Mouse (Mus musculus): Measurements from ENCODE around the gene Brd2. TPM values are rescaled to one million over a fixed set of nuclear protein-coding genes. Genes with fewer than 3 reads are reported as not detected.

Gene Brd2
- polyA plus RNA-seq (2014; fragmentation: Illumina TruSeq; extraction: RNeasy Lipid Tissue Mini Kit (QIAGEN cat#74804); ENCODE audit: low read depth, low replicate concordance) = 167 TPM

DNA sequence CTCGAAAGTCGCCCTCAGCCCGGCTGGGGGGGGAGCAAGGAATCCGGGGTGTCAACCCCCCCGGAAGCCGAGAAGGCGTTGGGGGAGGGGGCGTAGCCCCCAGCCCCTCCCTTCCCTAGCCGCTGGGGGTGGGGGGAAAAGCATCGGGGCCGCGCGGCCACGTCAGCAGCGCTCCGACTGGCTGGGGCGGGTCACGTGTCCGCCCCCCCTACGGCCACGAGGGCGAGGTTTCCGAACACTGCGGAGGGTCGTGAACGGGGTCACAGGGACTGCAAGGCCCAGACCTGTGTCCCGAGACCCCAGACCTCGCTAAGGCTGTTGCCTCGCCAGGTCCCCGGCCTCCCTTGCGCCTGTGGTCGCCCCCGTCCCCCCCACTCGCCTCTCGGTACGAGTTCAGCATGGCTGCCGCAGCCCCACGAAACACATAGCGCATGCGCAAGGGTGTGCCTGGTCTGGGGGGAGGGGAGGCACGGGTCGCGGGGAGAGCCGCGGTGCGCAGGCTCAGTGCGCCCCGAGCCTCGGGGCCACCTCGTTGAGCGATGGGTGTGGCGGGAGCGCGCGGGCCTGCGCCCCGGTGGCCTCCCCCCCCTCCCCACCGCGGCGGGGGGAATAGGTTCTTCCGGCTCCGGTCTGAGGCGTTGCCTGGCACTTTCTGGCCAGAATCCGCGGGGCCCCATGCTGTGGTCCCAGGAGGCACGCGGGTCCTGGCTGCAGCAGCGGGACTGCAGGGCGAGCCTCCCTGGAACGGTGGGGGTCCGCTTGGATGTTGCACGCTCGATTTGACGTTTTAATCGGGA is at the start of gene Brd2:
Gene Brd2 (minus strand): TSS at position 447 of the 797 bp plus-strand sequence.

GRCm38 (mm10) chr17:34152923-34153322 is 30.5 kb upstream of the Brd2 start, which contains the start of gene H2-DMb1:
TSS of gene H2-DMb1 (plus strand) at chr17:34153072.

GRCm38 (mm10) chr17:34143033-34143432 is 20.6 kb upstream of the Brd2 start, which contains the start of gene H2-DMb2:
TSS of gene H2-DMb2 (plus strand) at chr17:34143307.

DNA sequence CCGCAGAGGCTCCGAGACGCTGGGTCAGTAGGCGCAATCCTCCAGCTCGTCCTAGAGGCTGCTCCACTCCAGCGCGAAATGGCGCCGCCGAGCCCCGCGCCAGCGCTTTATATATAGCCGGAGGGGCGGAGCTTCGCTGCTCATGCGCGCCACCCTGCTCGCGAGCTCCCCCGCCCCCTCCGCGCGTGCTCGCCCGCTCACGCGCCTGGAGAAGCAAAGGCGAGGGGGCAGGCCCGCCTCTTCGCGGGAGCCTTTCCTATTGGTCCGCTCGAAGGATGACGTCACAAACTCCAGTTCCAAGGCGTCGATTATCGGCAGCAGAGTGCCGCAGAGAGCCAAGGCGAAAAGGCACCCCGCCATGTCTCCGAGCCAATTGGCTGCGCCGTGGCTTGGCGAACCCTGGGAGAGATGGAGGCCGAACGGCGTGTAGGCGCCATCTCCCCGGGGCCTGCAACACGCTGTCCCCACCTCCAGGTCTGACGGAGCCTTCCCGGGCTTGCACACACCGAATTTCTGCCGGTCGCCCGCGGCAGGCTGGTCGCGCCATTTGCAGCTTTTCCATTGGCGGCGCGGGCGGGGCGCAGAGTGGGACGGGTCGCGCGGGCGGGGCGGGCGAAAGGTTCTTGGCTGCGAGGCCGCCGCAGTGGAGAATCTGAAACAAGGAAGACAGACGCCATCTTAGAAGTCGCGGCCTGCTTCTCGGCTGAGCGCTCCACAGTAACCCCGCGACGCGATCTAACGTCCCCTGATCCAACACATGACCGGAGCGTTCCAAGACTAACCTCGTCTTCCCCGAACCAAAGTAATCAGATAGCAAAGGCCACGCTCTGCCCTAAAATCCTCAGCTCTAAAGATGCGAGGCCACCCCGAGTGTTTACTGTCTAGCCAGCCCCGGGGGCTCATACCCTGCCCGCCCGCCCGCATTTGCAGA is 2.9 kb downstream of the Brd2 start, which contains the start of gene H2-DMa:
Gene H2-DMa (plus strand): TSS at position 293 of the 931 bp plus-strand sequence.

DNA sequence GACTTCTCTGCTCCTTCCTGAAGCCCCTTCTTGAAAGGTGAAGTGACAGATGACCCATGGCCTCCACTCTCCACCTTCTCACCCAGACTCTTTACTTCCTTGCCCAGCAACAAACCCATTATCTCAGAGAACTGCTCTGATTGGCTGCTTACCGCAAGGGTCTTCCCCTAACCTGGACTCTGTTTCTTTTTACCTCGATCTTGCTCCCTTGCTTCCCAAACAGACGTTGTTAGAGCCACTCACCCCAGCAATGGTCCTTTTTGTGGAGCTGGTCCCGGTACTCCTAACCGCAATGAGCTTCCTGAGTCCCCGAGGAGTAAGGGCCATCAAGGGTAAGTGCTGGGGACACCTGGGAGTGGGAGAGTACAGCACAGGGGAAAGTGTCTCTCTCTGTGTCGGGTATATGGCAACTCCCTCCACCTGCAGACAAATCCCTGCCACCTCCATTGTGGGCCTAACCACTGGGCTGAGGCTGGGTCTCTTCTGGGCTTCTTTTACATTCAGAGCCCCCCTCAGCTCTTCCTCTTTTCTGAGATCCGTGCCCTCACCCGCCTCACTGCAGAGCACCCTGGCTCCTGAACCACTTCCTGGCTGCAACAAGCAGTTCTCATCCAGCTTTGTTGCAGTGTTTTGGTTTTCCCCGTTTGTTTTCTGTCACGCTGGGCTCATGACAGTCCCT is 30.1 kb downstream of the Brd2 start, which contains the start of gene H2-Oa:
Gene H2-Oa (plus strand): TSS at position 144 of the 679 bp plus-strand sequence.

Other genes with a start within 250 kb of the Brd2 start
- not detected for gene Gm7029, start 248.8 kb downstream of the Brd2 start, polyA plus RNA-seq (2014; fragmentation: Illumina TruSeq; extraction: RNeasy Lipid Tissue Mini Kit (QIAGEN cat#74804); ENCODE audit: low read depth, low replicate concordance)
- gene Kifc1, start 232.0 kb downstream of the Brd2 start, polyA plus RNA-seq (2014; fragmentation: Illumina TruSeq; extraction: RNeasy Lipid Tissue Mini Kit (QIAGEN cat#74804); ENCODE audit: low read depth, low replicate concordance) = not detected
- gene Platr17, start 217.5 kb downstream of the Brd2 start, polyA plus RNA-seq (2014; fragmentation: Illumina TruSeq; extraction: RNeasy Lipid Tissue Mini Kit (QIAGEN cat#74804); ENCODE audit: low read depth, low replicate concordance) = not detected
- gene Daxx, start 213.2 kb downstream of the Brd2 start, polyA plus RNA-seq (2014; fragmentation: Illumina TruSeq; extraction: RNeasy Lipid Tissue Mini Kit (QIAGEN cat#74804); ENCODE audit: low read depth, low replicate concordance) = 5.0 TPM
- gene Tapbp, start 206.7 kb downstream of the Brd2 start, polyA plus RNA-seq (2014; fragmentation: Illumina TruSeq; extraction: RNeasy Lipid Tissue Mini Kit (QIAGEN cat#74804); ENCODE audit: low read depth, low replicate concordance) = 17.3 TPM
- 1.3 TPM for gene Zbtb22, start 206.7 kb downstream of the Brd2 start, polyA plus RNA-seq (2014; fragmentation: Illumina TruSeq; extraction: RNeasy Lipid Tissue Mini Kit (QIAGEN cat#74804); ENCODE audit: low read depth, low replicate concordance)
- gene Rgl2, start 193.1 kb downstream of the Brd2 start, polyA plus RNA-seq (2014; fragmentation: Illumina TruSeq; extraction: RNeasy Lipid Tissue Mini Kit (QIAGEN cat#74804); ENCODE audit: low read depth, low replicate concordance) = 1.6 TPM
- gene Pfdn6, start 182.3 kb downstream of the Brd2 start, polyA plus RNA-seq (2014; fragmentation: Illumina TruSeq; extraction: RNeasy Lipid Tissue Mini Kit (QIAGEN cat#74804); ENCODE audit: low read depth, low replicate concordance) = 15.7 TPM
- gene Wdr46, start 182.0 kb downstream of the Brd2 start, polyA plus RNA-seq (2014; fragmentation: Illumina TruSeq; extraction: RNeasy Lipid Tissue Mini Kit (QIAGEN cat#74804); ENCODE audit: low read depth, low replicate concordance) = 0.24 TPM
- gene B3galt4, start 171.1 kb downstream of the Brd2 start, polyA plus RNA-seq (2014; fragmentation: Illumina TruSeq; extraction: RNeasy Lipid Tissue Mini Kit (QIAGEN cat#74804); ENCODE audit: low read depth, low replicate concordance) = not detected
- 2.9 TPM for gene Vps52, start 166.8 kb downstream of the Brd2 start, polyA plus RNA-seq (2014; fragmentation: Illumina TruSeq; extraction: RNeasy Lipid Tissue Mini Kit (QIAGEN cat#74804); ENCODE audit: low read depth, low replicate concordance)
- gene Rps18, start 166.6 kb downstream of the Brd2 start, polyA plus RNA-seq (2014; fragmentation: Illumina TruSeq; extraction: RNeasy Lipid Tissue Mini Kit (QIAGEN cat#74804); ENCODE audit: low read depth, low replicate concordance) = 17.5 TPM
- 78.8 TPM for gene H2-K1, start 122.3 kb downstream of the Brd2 start, polyA plus RNA-seq (2014; fragmentation: Illumina TruSeq; extraction: RNeasy Lipid Tissue Mini Kit (QIAGEN cat#74804); ENCODE audit: low read depth, low replicate concordance)
- 0.44 TPM for gene Ring1, start 98.0 kb downstream of the Brd2 start, polyA plus RNA-seq (2014; fragmentation: Illumina TruSeq; extraction: RNeasy Lipid Tissue Mini Kit (QIAGEN cat#74804); ENCODE audit: low read depth, low replicate concordance)
- gene H2-Ke6, start 94.6 kb downstream of the Brd2 start, polyA plus RNA-seq (2014; fragmentation: Illumina TruSeq; extraction: RNeasy Lipid Tissue Mini Kit (QIAGEN cat#74804); ENCODE audit: low read depth, low replicate concordance) = 3.7 TPM
- gene Slc39a7, start 91.0 kb downstream of the Brd2 start, polyA plus RNA-seq (2014; fragmentation: Illumina TruSeq; extraction: RNeasy Lipid Tissue Mini Kit (QIAGEN cat#74804); ENCODE audit: low read depth, low replicate concordance) = 0.73 TPM
- 0.77 TPM for gene Rxrb, start 90.8 kb downstream of the Brd2 start, polyA plus RNA-seq (2014; fragmentation: Illumina TruSeq; extraction: RNeasy Lipid Tissue Mini Kit (QIAGEN cat#74804); ENCODE audit: low read depth, low replicate concordance)
- gene Col11a2, start 83.2 kb downstream of the Brd2 start, polyA plus RNA-seq (2014; fragmentation: Illumina TruSeq; extraction: RNeasy Lipid Tissue Mini Kit (QIAGEN cat#74804); ENCODE audit: low read depth, low replicate concordance) = not detected
- gene H2-Oa, start 30.3 kb downstream of the Brd2 start, polyA plus RNA-seq (2014; fragmentation: Illumina TruSeq; extraction: RNeasy Lipid Tissue Mini Kit (QIAGEN cat#74804); ENCODE audit: low read depth, low replicate concordance) = not detected
- not detected for gene H2-DMa, start 3.1 kb downstream of the Brd2 start, polyA plus RNA-seq (2014; fragmentation: Illumina TruSeq; extraction: RNeasy Lipid Tissue Mini Kit (QIAGEN cat#74804); ENCODE audit: low read depth, low replicate concordance)
- 0.44 TPM for gene H2-DMb2, start 20.7 kb upstream of the Brd2 start, polyA plus RNA-seq (2014; fragmentation: Illumina TruSeq; extraction: RNeasy Lipid Tissue Mini Kit (QIAGEN cat#74804); ENCODE audit: low read depth, low replicate concordance)
- gene H2-DMb1, start 30.4 kb upstream of the Brd2 start, polyA plus RNA-seq (2014; fragmentation: Illumina TruSeq; extraction: RNeasy Lipid Tissue Mini Kit (QIAGEN cat#74804); ENCODE audit: low read depth, low replicate concordance) = 7.9 TPM
- 1.2 TPM for gene Tap1, start 64.9 kb upstream of the Brd2 start, polyA plus RNA-seq (2014; fragmentation: Illumina TruSeq; extraction: RNeasy Lipid Tissue Mini Kit (QIAGEN cat#74804); ENCODE audit: low read depth, low replicate concordance)
- gene Psmb9, start 65.1 kb upstream of the Brd2 start, polyA plus RNA-seq (2014; fragmentation: Illumina TruSeq; extraction: RNeasy Lipid Tissue Mini Kit (QIAGEN cat#74804); ENCODE audit: low read depth, low replicate concordance) = not detected
- gene Psmb8, start 75.1 kb upstream of the Brd2 start, polyA plus RNA-seq (2014; fragmentation: Illumina TruSeq; extraction: RNeasy Lipid Tissue Mini Kit (QIAGEN cat#74804); ENCODE audit: low read depth, low replicate concordance) = 0.73 TPM
- gene Tap2, start 80.9 kb upstream of the Brd2 start, polyA plus RNA-seq (2014; fragmentation: Illumina TruSeq; extraction: RNeasy Lipid Tissue Mini Kit (QIAGEN cat#74804); ENCODE audit: low read depth, low replicate concordance) = not detected
- gene H2-Ob, start 116.3 kb upstream of the Brd2 start, polyA plus RNA-seq (2014; fragmentation: Illumina TruSeq; extraction: RNeasy Lipid Tissue Mini Kit (QIAGEN cat#74804); ENCODE audit: low read depth, low replicate concordance) = 1.1 TPM
- gene H2-Ab1, start 135.1 kb upstream of the Brd2 start, polyA plus RNA-seq (2014; fragmentation: Illumina TruSeq; extraction: RNeasy Lipid Tissue Mini Kit (QIAGEN cat#74804); ENCODE audit: low read depth, low replicate concordance) = 18.3 TPM
- 51.8 TPM for gene H2-Aa, start 165.2 kb upstream of the Brd2 start, polyA plus RNA-seq (2014; fragmentation: Illumina TruSeq; extraction: RNeasy Lipid Tissue Mini Kit (QIAGEN cat#74804); ENCODE audit: low read depth, low replicate concordance)
- 2.6 TPM for gene H2-Eb1, start 183.2 kb upstream of the Brd2 start, polyA plus RNA-seq (2014; fragmentation: Illumina TruSeq; extraction: RNeasy Lipid Tissue Mini Kit (QIAGEN cat#74804); ENCODE audit: low read depth, low replicate concordance)
- gene H2-Eb2, start 203.0 kb upstream of the Brd2 start, polyA plus RNA-seq (2014; fragmentation: Illumina TruSeq; extraction: RNeasy Lipid Tissue Mini Kit (QIAGEN cat#74804); ENCODE audit: low read depth, low replicate concordance) = not detected
- gene Btnl2, start 232.2 kb upstream of the Brd2 start, polyA plus RNA-seq (2014; fragmentation: Illumina TruSeq; extraction: RNeasy Lipid Tissue Mini Kit (QIAGEN cat#74804); ENCODE audit: low read depth, low replicate concordance) = not detected